Mouse (Mus musculus): ENCODE data around the gene G6pc2. TPM values are rescaled to one million over a fixed set of nuclear protein-coding genes. Genes with fewer than 3 reads are reported as not detected.

G6pc2 gene
- not detected in 2 replicates for total RNA-seq (2014; fragmentation: Nextera tagmentation)
- total RNA-seq (2017) = not detected in 2 replicates
- polyA plus RNA-seq (2012) = not detected in 2 replicates

GRCm38 (mm10) chr2:69210773-69211172, at the start of gene G6pc2:
Gene G6pc2, plus strand, starts transcription at chr2:69211073.
- Histone ChIP-seq H3K36me3 (replicated peaks) (no peaks in the 10 kb centered on the region), H3K4me1 (ENCODE audit: insufficient read depth, low read depth, low read length) (peaks cover 4% of the 10 kb centered on the region; the same call in 1 of the 2 replicates), H3K9me3 (replicated peaks) (no peaks in the 10 kb centered on the region), H3K4me3 (ENCODE audit: low read depth, low read length) (no peak within 1 kb of the TSS), H3K27me3 (ENCODE audit: insufficient read depth, low read length) (peaks cover 19% of the 10 kb centered on the region)
- TF ChIP-seq POLR2AphosphoS5 (IDR thresholded peaks at IDR 0.05; ENCODE audit: insufficient replicate concordance, low read depth, low read length) (no peak), CTCF (IDR thresholded peaks at IDR 0.05; ENCODE audit: low read depth, low read length) (no peak), TAL1 (conservative IDR thresholded peaks at IDR 0.05; ENCODE audit: low read depth, low read length) (no peak), GATA2 (IDR thresholded peaks at IDR 0.05; ENCODE audit: borderline replicate concordance, low read depth, low read length) (no peak), GATA1 (IDR thresholded peaks at IDR 0.05; ENCODE audit: borderline replicate concordance, low read length) (no peak)
- DNase-seq (ENCODE audit: low spot score) (no peak), ATAC-seq (ENCODE audit: extremely low read depth, insufficient number of reproducible peaks, low FRiP score, poor library complexity, severe bottlenecking) (no peak)

GRCm38 (mm10) chr2:69170395-69171077, 40.3 kb upstream of the G6pc2 start:
- H3K4me3 ChIP-seq (ENCODE audit: low read depth, low read length) = no peak overlapping the region
- ATAC-seq (ENCODE audit: extremely low read depth, insufficient number of reproducible peaks, low FRiP score, poor library complexity, severe bottlenecking) (no peak), DNase-seq (ENCODE audit: low spot score) (no peak)
- no peaks in the 10 kb centered on the region for H3K36me3 ChIP-seq (replicated peaks)
- no peaks in the 10 kb centered on the region for H3K9me3 ChIP-seq (replicated peaks)
- H3K27me3 ChIP-seq (ENCODE audit: insufficient read depth, low read length) = peaks cover 22% of the 10 kb centered on the region
- TF ChIP-seq CTCF (IDR thresholded peaks at IDR 0.05; ENCODE audit: low read depth, low read length) (no peak), POLR2AphosphoS5 (IDR thresholded peaks at IDR 0.05; ENCODE audit: insufficient replicate concordance, low read depth, low read length) (no peak)
- H3K4me1 ChIP-seq (ENCODE audit: insufficient read depth, low read depth, low read length) = no peaks in the 10 kb centered on the region

- H3K27me3 ChIP-seq (ENCODE audit: insufficient read depth, low read length) = peaks cover 17% of the 10 kb centered on the region
- no peaks in the 10 kb centered on the region for H3K36me3 ChIP-seq (replicated peaks)
- no peak for TF ChIP-seq POLR2AphosphoS5 (IDR thresholded peaks at IDR 0.05; ENCODE audit: insufficient replicate concordance, low read depth, low read length)
- TF ChIP-seq CTCF (IDR thresholded peaks at IDR 0.05; ENCODE audit: low read depth, low read length) = no peak
- no peak for TF ChIP-seq TAL1 (conservative IDR thresholded peaks at IDR 0.05; ENCODE audit: low read depth, low read length)
- no peak for TF ChIP-seq GATA1 (IDR thresholded peaks at IDR 0.05; ENCODE audit: borderline replicate concordance, low read length)
- TF ChIP-seq GATA2 (IDR thresholded peaks at IDR 0.05; ENCODE audit: borderline replicate concordance, low read depth, low read length) = no peak
- no peaks in the 10 kb centered on the region for H3K4me1 ChIP-seq (ENCODE audit: insufficient read depth, low read depth, low read length)
- DNase-seq (ENCODE audit: low spot score) (no peak), ATAC-seq (ENCODE audit: extremely low read depth, insufficient number of reproducible peaks, low FRiP score, poor library complexity, severe bottlenecking) (no peak)
- no peak overlapping the region for H3K4me3 ChIP-seq (ENCODE audit: low read depth, low read length)
- H3K9me3 ChIP-seq (replicated peaks) = no peaks in the 10 kb centered on the region
These were observed 35.6 kb upstream of the G6pc2 start for GRCm38 (mm10) chr2:69175296-69175695.

DNA sequence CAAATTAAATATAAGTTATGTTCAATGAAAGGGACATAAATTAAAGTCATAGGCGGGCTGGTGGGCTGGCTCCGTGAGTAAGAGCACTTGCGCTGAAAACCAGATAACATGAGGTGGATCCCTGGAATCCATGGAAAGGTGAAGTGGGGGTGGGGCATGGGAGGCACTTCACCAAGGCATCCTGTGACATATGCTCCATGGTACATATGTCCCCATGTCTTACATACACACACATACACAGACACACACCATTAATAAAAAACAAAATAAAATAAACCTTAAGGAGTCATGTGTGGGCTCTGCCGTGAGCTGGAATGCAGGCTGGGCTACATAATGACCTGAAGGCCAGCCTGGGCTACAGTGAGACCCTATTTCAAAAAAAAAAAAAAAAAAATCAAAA, 31.2 kb upstream of the G6pc2 start:
- no peak for TF ChIP-seq GATA2 (IDR thresholded peaks at IDR 0.05; ENCODE audit: borderline replicate concordance, low read depth, low read length)
- TF ChIP-seq GATA1 (IDR thresholded peaks at IDR 0.05; ENCODE audit: borderline replicate concordance, low read length) = no peak
- no peak for TF ChIP-seq CTCF (IDR thresholded peaks at IDR 0.05; ENCODE audit: low read depth, low read length)
- TF ChIP-seq TAL1 (conservative IDR thresholded peaks at IDR 0.05; ENCODE audit: low read depth, low read length) = no peak
- no peak for TF ChIP-seq POLR2AphosphoS5 (IDR thresholded peaks at IDR 0.05; ENCODE audit: insufficient replicate concordance, low read depth, low read length)
- no peaks in the 10 kb centered on the region; the same call in 1 of the 2 replicates for H3K27me3 ChIP-seq (ENCODE audit: insufficient read depth, low read length)
- H3K4me1 ChIP-seq (ENCODE audit: insufficient read depth, low read depth, low read length) = no peaks in the 10 kb centered on the region
- H3K9me3 ChIP-seq (replicated peaks) = no peaks in the 10 kb centered on the region
- H3K36me3 ChIP-seq (replicated peaks) = no peaks in the 10 kb centered on the region
- no peak for DNase-seq (ENCODE audit: low spot score)
- H3K4me3 ChIP-seq (ENCODE audit: low read depth, low read length) = no peak overlapping the region
- no peak for ATAC-seq (ENCODE audit: extremely low read depth, insufficient number of reproducible peaks, low FRiP score, poor library complexity, severe bottlenecking)

GRCm38 (mm10) chr2:69187990-69188389, 22.9 kb upstream of the G6pc2 start:
- ATAC-seq (ENCODE audit: extremely low read depth, insufficient number of reproducible peaks, low FRiP score, poor library complexity, severe bottlenecking) = no peak
- H3K4me3 ChIP-seq (ENCODE audit: low read depth, low read length) = no peak overlapping the region
- TF ChIP-seq TAL1 (conservative IDR thresholded peaks at IDR 0.05; ENCODE audit: low read depth, low read length) (no peak), POLR2AphosphoS5 (IDR thresholded peaks at IDR 0.05; ENCODE audit: insufficient replicate concordance, low read depth, low read length) (no peak), GATA2 (IDR thresholded peaks at IDR 0.05; ENCODE audit: borderline replicate concordance, low read depth, low read length) (no peak), CTCF (IDR thresholded peaks at IDR 0.05; ENCODE audit: low read depth, low read length) (no peak), GATA1 (IDR thresholded peaks at IDR 0.05; ENCODE audit: borderline replicate concordance, low read length) (no peak)
- no peak for DNase-seq (ENCODE audit: low spot score)
- no peaks in the 10 kb centered on the region for H3K9me3 ChIP-seq (replicated peaks)
- H3K36me3 ChIP-seq (replicated peaks) = peaks cover 39% of the 10 kb centered on the region
- H3K27me3 ChIP-seq (ENCODE audit: insufficient read depth, low read length) = no peaks in the 10 kb centered on the region
- no peaks in the 10 kb centered on the region; the same call in 1 of the 2 replicates for H3K4me1 ChIP-seq (ENCODE audit: insufficient read depth, low read depth, low read length)

- H3K36me3 ChIP-seq (replicated peaks) = peaks cover 46% of the 10 kb centered on the region
- no peak for TF ChIP-seq TAL1 (conservative IDR thresholded peaks at IDR 0.05; ENCODE audit: low read depth, low read length)
- no peak for TF ChIP-seq GATA1 (IDR thresholded peaks at IDR 0.05; ENCODE audit: borderline replicate concordance, low read length)
- TF ChIP-seq POLR2AphosphoS5 (IDR thresholded peaks at IDR 0.05; ENCODE audit: insufficient replicate concordance, low read depth, low read length) = no peak
- TF ChIP-seq CTCF (IDR thresholded peaks at IDR 0.05; ENCODE audit: low read depth, low read length) = no peak
- no peak for TF ChIP-seq GATA2 (IDR thresholded peaks at IDR 0.05; ENCODE audit: borderline replicate concordance, low read depth, low read length)
- H3K27me3 ChIP-seq (ENCODE audit: insufficient read depth, low read length) = no peaks in the 10 kb centered on the region
- H3K9me3 ChIP-seq (replicated peaks) = no peaks in the 10 kb centered on the region
- DNase-seq (ENCODE audit: low spot score) (no peak), ATAC-seq (ENCODE audit: extremely low read depth, insufficient number of reproducible peaks, low FRiP score, poor library complexity, severe bottlenecking) (no peak)
- H3K4me1 ChIP-seq (ENCODE audit: insufficient read depth, low read depth, low read length) = no peaks in the 10 kb centered on the region; the same call in 1 of the 2 replicates
- no peak overlapping the region for H3K4me3 ChIP-seq (ENCODE audit: low read depth, low read length)
These were observed 22.1 kb upstream of the G6pc2 start for GRCm38 (mm10) chr2:69188732-69189131.
